Mouse (Mus musculus) midbrain, embryonic 10.5 days (tissue): ENCODE results near the gene Itgb3bp. TPM values are rescaled to one million over a fixed set of nuclear protein-coding genes. Genes with fewer than 3 reads are reported as not detected.

ENCODE experiments used
- DNase-seq: peaks from one replicate; pipeline ENCODE4 v3.0.0-alpha.2; 2017; ENCODE audit warnings: low spot score
- H3K27ac ChIP-seq: fragments of 300-500 bp; sonication (generic); replicated peaks from 2 replicates; pipeline ENCODE4 v1.5.1; 2016; ENCODE audit warnings: mild to moderate bottlenecking
- H3K27me3 ChIP-seq: fragments of 300-500 bp; sonication (generic); 2 replicates; pipeline ENCODE4 v1.6.1; 2016; ENCODE audit warnings: low read depth, mild to moderate bottlenecking; ENCODE audit not compliant: poor library complexity, severe bottlenecking
- H3K36me3 ChIP-seq: fragments of 300-500 bp; sonication (generic); 2 replicates; pipeline ENCODE4 v1.6.1; 2016; ENCODE audit warnings: mild to moderate bottlenecking, moderate library complexity
- H3K4me1 ChIP-seq: fragments of 300-500 bp; sonication (generic); 2 replicates; pipeline ENCODE4 v1.6.1; 2016
- H3K4me3 ChIP-seq: fragments of 300-500 bp; sonication (generic); 2 replicates; pipeline ENCODE4 v1.5.1; 2016; ENCODE audit warnings: mild to moderate bottlenecking, moderate library complexity
- H3K9me3 ChIP-seq: fragments of 300-500 bp; sonication (generic); replicated peaks from 2 replicates; pipeline ENCODE4 v1.6.1; 2016; ENCODE audit warnings: mild to moderate bottlenecking
- WGBS: fragments of 180-500 bp; shearing (Covaris S2); methylation state at CpG from one replicate; pipeline ENCODE4 v1.1.7; 2016; 5-methylcytosine and 5-hydroxymethylcytosine counted together
- polyA plus RNA-seq: library from polyadenylated mRNA; unstranded; fragments of >200 nt; fragmentation: Nextera tagmentation; extraction: Ambion mirVana; gene quantifications from 2 replicates; pipeline ENCODE4 v1.2.1, GENCODE M21; 2016

Gene Itgb3bp
- polyA plus RNA-seq, 1 experiment from 2014 or later: 62.3 TPM

GRCm38 (mm10) chr4:99770555-99770954 is 159.1 kb downstream of the Itgb3bp start:
- Histone ChIP-seq H3K9me3 (no peaks in the 10 kb centered on the region), H3K27me3 (no peaks in the 10 kb centered on the region), H3K36me3 (no peaks in the 10 kb centered on the region; the same call in 1 of the 2 replicates), H3K4me1 (no peaks in the 10 kb centered on the region), H3K4me3 (no peak overlapping the region), H3K27ac (no peak overlapping the region)
- WGBS: 93% methylated on average over 5 of the region's 5 CpGs
- no peak for DNase-seq

GRCm38 (mm10) chr4:99766753-99767152 is 162.9 kb downstream of the Itgb3bp start:
- WGBS: 56% methylated on average over 1 of the region's 1 CpGs
- no peak for DNase-seq
- H3K27me3 ChIP-seq: no peaks in the 10 kb centered on the region

GRCm38 (mm10) chr4:99766303-99766702 is 163.3 kb downstream of the Itgb3bp start:
- Histone ChIP-seq H3K4me1 (no peaks in the 10 kb centered on the region), H3K27me3 (no peaks in the 10 kb centered on the region), H3K27ac (no peak overlapping the region), H3K4me3 (no peak overlapping the region), H3K9me3 (no peaks in the 10 kb centered on the region), H3K36me3 (no peaks in the 10 kb centered on the region; the same call in 1 of the 2 replicates)
- 87% methylated on average over 5 of the region's 5 CpGs for WGBS
- no peak for DNase-seq

More at GRCm38 (mm10) chr4:99766753-99767152, 162.9 kb downstream of the Itgb3bp start:
- Histone ChIP-seq H3K27ac (no peak overlapping the region), H3K36me3 (no peaks in the 10 kb centered on the region; the same call in 1 of the 2 replicates), H3K4me1 (no peaks in the 10 kb centered on the region), H3K9me3 (no peaks in the 10 kb centered on the region), H3K4me3 (no peak overlapping the region)

GRCm38 (mm10) chr4:99752426-99752825 is 177.2 kb downstream of the Itgb3bp start:
- peaks cover 12% of the 10 kb centered on the region for H3K36me3 ChIP-seq
- no peak overlapping the region for H3K4me3 ChIP-seq
- WGBS: 93% methylated on average over 5 of the region's 5 CpGs
- H3K27me3 ChIP-seq: no peaks in the 10 kb centered on the region
- no peaks in the 10 kb centered on the region for H3K4me1 ChIP-seq
- H3K27ac ChIP-seq: no peak overlapping the region
- DNase-seq: no peak
- no peaks in the 10 kb centered on the region for H3K9me3 ChIP-seq

- DNase-seq: no peak
- 65% methylated on average over 7 of the region's 7 CpGs for WGBS
- no peaks in the 10 kb centered on the region for H3K27me3 ChIP-seq
- no peak overlapping the region for H3K4me3 ChIP-seq
- peaks cover 7% of the 10 kb centered on the region; the same call in 1 of the 2 replicates for H3K36me3 ChIP-seq
- H3K27ac ChIP-seq: no peak overlapping the region
- H3K9me3 ChIP-seq: no peaks in the 10 kb centered on the region
- H3K4me1 ChIP-seq: peaks cover 3% of the 10 kb centered on the region; the same call in 1 of the 2 replicates
Measured at GRCm38 (mm10) chr4:99739836-99740235, 189.8 kb downstream of the Itgb3bp start.

GRCm38 (mm10) chr4:99725914-99726451 is 203.6 kb downstream of the Itgb3bp start:
- Histone ChIP-seq H3K4me3 (no peak overlapping the region), H3K36me3 (peaks cover 51% of the 10 kb centered on the region), H3K27ac (no peak overlapping the region), H3K4me1 (no peaks in the 10 kb centered on the region), H3K27me3 (no peaks in the 10 kb centered on the region), H3K9me3 (peaks cover 16% of the 10 kb centered on the region)
- WGBS: 93% methylated on average over 8 of the region's 8 CpGs
- no peak for DNase-seq

GRCm38 (mm10) chr4:99724331-99724730 is 205.3 kb downstream of the Itgb3bp start:
- H3K27me3 ChIP-seq: no peaks in the 10 kb centered on the region
- no peak overlapping the region for H3K27ac ChIP-seq
- no peak for DNase-seq
- no peaks in the 10 kb centered on the region for H3K4me1 ChIP-seq
- peaks cover 45% of the 10 kb centered on the region for H3K36me3 ChIP-seq
- H3K4me3 ChIP-seq: no peak overlapping the region
- WGBS: 94% methylated on average over 4 of the region's 4 CpGs
- H3K9me3 ChIP-seq: peaks cover 3% of the 10 kb centered on the region; the same call in 1 of the 2 replicates

GRCm38 (mm10) chr4:99717905-99718304 is 211.7 kb downstream of the Itgb3bp start:
- WGBS: 84% methylated on average over 4 of the region's 4 CpGs
- Histone ChIP-seq H3K27me3 (peaks cover 10% of the 10 kb centered on the region; the same call in 1 of the 2 replicates), H3K9me3 (no peaks in the 10 kb centered on the region), H3K4me3 (no peak overlapping the region), H3K27ac (no peak overlapping the region), H3K36me3 (peaks cover 17% of the 10 kb centered on the region; the same call in 1 of the 2 replicates), H3K4me1 (peaks cover 14% of the 10 kb centered on the region)
- no peak for DNase-seq

- no peak for DNase-seq
- Histone ChIP-seq H3K27ac (peak overlapping the region; percentile 93), H3K9me3 (no peaks in the 10 kb centered on the region), H3K36me3 (peaks cover 14% of the 10 kb centered on the region; the same call in 1 of the 2 replicates), H3K4me1 (peaks cover 14% of the 10 kb centered on the region), H3K4me3 (peak overlapping the region; percentile 68), H3K27me3 (peaks cover 10% of the 10 kb centered on the region; the same call in 1 of the 2 replicates)
- 29% methylated on average over 25 of the region's 25 CpGs for WGBS
Measured at GRCm38 (mm10) chr4:99715783-99716416, 213.7 kb downstream of the Itgb3bp start.

Other genes starting within 250 kb of the Itgb3bp start
- 19.7 and 20.4 TPM in 2 replicates for gene Alg6, start 214.1 kb downstream of the Itgb3bp start, polyA plus RNA-seq
- 21.8 and 24.1 TPM in 2 replicates for gene Efcab7, start 100.6 kb downstream of the Itgb3bp start, polyA plus RNA-seq
- gene Pgm1, start 399 bp downstream of the Itgb3bp start, polyA plus RNA-seq: 66.6 and 67.7 TPM in 2 replicates
- 5.0 and 5.9 TPM in 2 replicates for gene Ror1, start 166.0 kb upstream of the Itgb3bp start, polyA plus RNA-seq